Mouse (Mus musculus): Measurements from ENCODE around the gene Chd1. TPM values are rescaled to one million over a fixed set of nuclear protein-coding genes. Genes with fewer than 3 reads are reported as not detected.

The Chd1 gene
- total RNA-seq (2015): 30.8 and 32.4 TPM in 2 replicates
- 51.3 and 52.3 TPM in 2 replicates for total RNA-seq (2017)

- ATAC-seq (ENCODE audit: poor library complexity, severe bottlenecking): peak; percentile 74
Observed at GRCm38 (mm10) chr17:15704475-15705300, at the start of gene Chd1. Gene Chd1 (plus strand): TSS chr17:15704967.

- peak; percentile 91 for ATAC-seq (ENCODE audit: poor library complexity, severe bottlenecking)
Observed at GRCm38 (mm10) chr17:15656881-15657607, 47.7 kb upstream of the Chd1 start.

- no peak for ATAC-seq (ENCODE audit: poor library complexity, severe bottlenecking)
Observed at GRCm38 (mm10) chr17:15672870-15673269, 31.9 kb upstream of the Chd1 start.

GRCm38 (mm10) chr17:15677970-15678645 lies 26.7 kb upstream of the Chd1 start:
- ATAC-seq (ENCODE audit: poor library complexity, severe bottlenecking): peak; percentile 73

- ATAC-seq (ENCODE audit: poor library complexity, severe bottlenecking): no peak
Observed at GRCm38 (mm10) chr17:15679966-15680630, 24.7 kb upstream of the Chd1 start.

GRCm38 (mm10) chr17:15680661-15681060 lies 24.1 kb upstream of the Chd1 start:
- ATAC-seq (ENCODE audit: poor library complexity, severe bottlenecking): no peak

GRCm38 (mm10) chr17:15686396-15686795 lies 18.4 kb upstream of the Chd1 start:
- ATAC-seq (ENCODE audit: poor library complexity, severe bottlenecking): no peak

- no peak for ATAC-seq (ENCODE audit: poor library complexity, severe bottlenecking)
Observed at GRCm38 (mm10) chr17:15690304-15690703, 14.5 kb upstream of the Chd1 start.

GRCm38 (mm10) chr17:15695566-15695965 lies 9.2 kb upstream of the Chd1 start:
- ATAC-seq (ENCODE audit: poor library complexity, severe bottlenecking): peak; percentile 99

- no peak for ATAC-seq (ENCODE audit: poor library complexity, severe bottlenecking)
Observed at GRCm38 (mm10) chr17:15698956-15699355, 5.8 kb upstream of the Chd1 start.

GRCm38 (mm10) chr17:15701505-15701904 lies 3.3 kb upstream of the Chd1 start:
- no peak for ATAC-seq (ENCODE audit: poor library complexity, severe bottlenecking)

GRCm38 (mm10) chr17:15704158-15704474 lies 651 bp upstream of the Chd1 start:
- no peak for ATAC-seq (ENCODE audit: poor library complexity, severe bottlenecking)

- peak; percentile 52 for ATAC-seq (ENCODE audit: poor library complexity, severe bottlenecking)
Observed at GRCm38 (mm10) chr17:15705303-15706284, 827 bp downstream of the Chd1 start.

- ATAC-seq (ENCODE audit: poor library complexity, severe bottlenecking): peak; percentile 53
Observed at GRCm38 (mm10) chr17:15714507-15714906, 9.7 kb downstream of the Chd1 start.

- peak; percentile 88 for ATAC-seq (ENCODE audit: poor library complexity, severe bottlenecking)
Observed at GRCm38 (mm10) chr17:15715013-15715902, 10.5 kb downstream of the Chd1 start.

GRCm38 (mm10) chr17:15715940-15716339 lies 11.2 kb downstream of the Chd1 start:
- ATAC-seq (ENCODE audit: poor library complexity, severe bottlenecking): no peak

- no peak for ATAC-seq (ENCODE audit: poor library complexity, severe bottlenecking)
Observed at GRCm38 (mm10) chr17:15720841-15721240, 16.1 kb downstream of the Chd1 start.

GRCm38 (mm10) chr17:15723291-15723690 lies 18.5 kb downstream of the Chd1 start:
- ATAC-seq (ENCODE audit: poor library complexity, severe bottlenecking): no peak

Data from megakaryocyte, adult 5-6 weeks (primary cell).